Mouse (Mus musculus) intestine, postnatal 0 days (tissue): ENCODE results near the gene Ubr1. TPM values are rescaled to one million over a fixed set of nuclear protein-coding genes. Genes with fewer than 3 reads are reported as not detected.
A peak's percentile ranks its signal among the peaks of the same experiment; 100 is the strongest.

ENCODE experiments used
- ATAC-seq: fragments of 200-750 bp; cut with Nextera tagmentation; 2 replicates; pipeline ENCODE4 v1.8.0; 2017; ENCODE audit warnings: mild to moderate bottlenecking, moderate TSS enrichment, moderate library complexity
- H3K27ac ChIP-seq: fragments of 300-500 bp; sonication (generic); 2 replicates; pipeline ENCODE4 v1.5.1; 2014; ENCODE audit warnings: mild to moderate bottlenecking, low read depth, low read length, moderate library complexity
- H3K27me3 ChIP-seq: fragments of 300-500 bp; sonication (generic); replicated peaks from 2 replicates; pipeline ENCODE4 v1.6.1; 2014; ENCODE audit warnings: low read length, mixed read lengths; ENCODE audit not compliant: control insufficient read depth, insufficient read depth
- H3K36me3 ChIP-seq: fragments of 300-500 bp; sonication (generic); 2 replicates; pipeline ENCODE4 v1.6.1; 2014; ENCODE audit warnings: mild to moderate bottlenecking, moderate library complexity; ENCODE audit not compliant: control insufficient read depth, insufficient read depth
- H3K4me1 ChIP-seq: fragments of 300-500 bp; sonication (generic); replicated peaks from 2 replicates; pipeline ENCODE4 v1.6.1; 2014; ENCODE audit warnings: antibody characterized with exemption, low read length, mixed read lengths; ENCODE audit not compliant: control insufficient read depth, insufficient read depth
- H3K4me2 ChIP-seq: fragments of 300-500 bp; sonication (generic); replicated peaks from 2 replicates; pipeline ENCODE4 v1.6.1; 2014; ENCODE audit warnings: low read depth, mild to moderate bottlenecking, moderate library complexity
- H3K4me3 ChIP-seq: fragments of 300-500 bp; sonication (generic); 2 replicates; pipeline ENCODE4 v1.5.1; 2014; ENCODE audit warnings: low read depth, low read length
- H3K9ac ChIP-seq: fragments of 300-500 bp; sonication (generic); 2 replicates; pipeline ENCODE4 v1.6.1; 2014; ENCODE audit warnings: mild to moderate bottlenecking, low read depth, low read length
- H3K9me3 ChIP-seq: fragments of 300-500 bp; sonication (generic); 2 replicates; pipeline ENCODE4 v1.6.1; 2016; ENCODE audit warnings: mixed run types; ENCODE audit not compliant: control insufficient read depth
- CTCF ChIP-seq: sonication (generic); IDR thresholded peaks from 2 replicates; pipeline ENCODE4 v1.5.1; 2016; ENCODE audit warnings: low read depth, mild to moderate bottlenecking, control low read depth, antibody characterized with exemption, moderate library complexity
- WGBS: fragments of 180-500 bp; shearing (Covaris S2); extraction: QIAGEN DNeasy Blood & Tissue Kit; methylation state at CpG from one replicate; pipeline ENCODE4 v1.1.7; 2014; 5-methylcytosine and 5-hydroxymethylcytosine counted together
- microRNA-seq: library from miRNA; unstranded; fragments of <30 nt; microRNA quantifications from one replicate; pipeline ENCODE4, GENCODE M21; 2016
- polyA plus RNA-seq: library from polyadenylated mRNA; unstranded; fragments of >200 nt; fragmentation: Nextera tagmentation; extraction: Ambion mirVana; gene quantifications from 2 replicates; pipeline ENCODE4 v1.2.1, GENCODE M21; 2015

Ubr1 gene
- polyA plus RNA-seq, 1 experiment from 2014 or later, result 6.5 TPM

GRCm38 (mm10) chr2:120843990-120844389 lies 126.5 kb downstream of the Ubr1 start:
- no peaks in the 10 kb centered on the region for H3K27me3 ChIP-seq
- no peak overlapping the region; the same call in 1 of the 2 replicates for H3K27ac ChIP-seq
- no peak overlapping the region for H3K4me3 ChIP-seq
- no peaks in the 10 kb centered on the region for H3K4me1 ChIP-seq
- no peaks in the 10 kb centered on the region for H3K36me3 ChIP-seq
- ATAC-seq, result no peak
- WGBS, result 43% methylated on average over 4 of the region's 4 CpGs
- peak; percentile 20; the same call in 1 of the 2 replicates for TF ChIP-seq CTCF
- H3K9me3 ChIP-seq, result no peaks in the 10 kb centered on the region
- no peak overlapping the region for H3K4me2 ChIP-seq
- no peak overlapping the region for H3K9ac ChIP-seq

- H3K27me3 ChIP-seq, result no peaks in the 10 kb centered on the region
- ATAC-seq, result no peak
- H3K36me3 ChIP-seq, result no peaks in the 10 kb centered on the region
- H3K9me3 ChIP-seq, result no peaks in the 10 kb centered on the region
- 86% methylated on average over 1 of the region's 1 CpGs for WGBS
- no peak overlapping the region for H3K4me3 ChIP-seq
- H3K4me1 ChIP-seq, result no peaks in the 10 kb centered on the region
- no peak overlapping the region for H3K27ac ChIP-seq
- no peak overlapping the region for H3K9ac ChIP-seq
- H3K4me2 ChIP-seq, result no peak overlapping the region
- TF ChIP-seq CTCF, result no peak
Observed at GRCm38 (mm10) chr2:120841211-120841610, 129.3 kb downstream of the Ubr1 start.

- Histone ChIP-seq H3K9ac (no peak overlapping the region), H3K4me3 (no peak overlapping the region), H3K27me3 (no peaks in the 10 kb centered on the region), H3K9me3 (no peaks in the 10 kb centered on the region), H3K36me3 (no peaks in the 10 kb centered on the region), H3K4me2 (no peak overlapping the region), H3K27ac (no peak overlapping the region), H3K4me1 (no peaks in the 10 kb centered on the region)
- no peak for TF ChIP-seq CTCF
- WGBS, result 95% methylated on average over 4 of the region's 4 CpGs
- no peak for ATAC-seq
Observed at GRCm38 (mm10) chr2:120835167-120835566, 135.3 kb downstream of the Ubr1 start.

GRCm38 (mm10) chr2:120826936-120827638 lies 143.4 kb downstream of the Ubr1 start:
- 24% methylated on average over 1 of the region's 1 CpGs for whole genome bisulfite sequencing
- Histone ChIP-seq H3K4me3 (no peak overlapping the region), H3K9ac (no peak overlapping the region), H3K4me2 (no peak overlapping the region), H3K27ac (no peak overlapping the region), H3K36me3 (no peaks in the 10 kb centered on the region), H3K4me1 (no peaks in the 10 kb centered on the region), H3K9me3 (no peaks in the 10 kb centered on the region), H3K27me3 (no peaks in the 10 kb centered on the region)
- no peak for TF ChIP-seq CTCF
- ATAC-seq, result no peak

Small RNAs within 50 kb of the gene (microRNA-seq; reads per million reads assigned to microRNA genes)
- not detected for gene Gm44325

Other genes starting within 250 kb of the Ubr1 start
- 1.9 and 2.9 TPM in 2 replicates for gene Cdan1, start 120.6 kb downstream of the Ubr1 start, polyA plus RNA-seq
- gene Ttbk2, start 120.1 kb downstream of the Ubr1 start, polyA plus RNA-seq, result 2.0 and 2.3 TPM in 2 replicates
- 13.7 and 14.8 TPM in 2 replicates for gene Tmem62, start 6.3 kb upstream of the Ubr1 start, polyA plus RNA-seq
- gene Ccndbp1, start 37.7 kb upstream of the Ubr1 start, polyA plus RNA-seq, result 40.5 and 42.0 TPM in 2 replicates
- 0.47 and 0.50 TPM in 2 replicates for gene Epb42, start 66.4 kb upstream of the Ubr1 start, polyA plus RNA-seq
- 0.07 and 0.09 TPM in 2 replicates for gene Tgm5, start 115.1 kb upstream of the Ubr1 start, polyA plus RNA-seq
- not detected in 2 replicates for gene Tgm7, start 139.1 kb upstream of the Ubr1 start, polyA plus RNA-seq
- gene Adal, start 169.7 kb upstream of the Ubr1 start, polyA plus RNA-seq, result 7.1 and 8.2 TPM in 2 replicates
- 14.3 and 14.8 TPM in 2 replicates for gene Lcmt2, start 169.9 kb upstream of the Ubr1 start, polyA plus RNA-seq
- 12.3 and 14.4 TPM in 2 replicates for gene Tubgcp4, start 199.9 kb upstream of the Ubr1 start, polyA plus RNA-seq
- gene Zscan29, start 200.4 kb upstream of the Ubr1 start, polyA plus RNA-seq, result 6.0 and 7.1 TPM in 2 replicates